Mouse (Mus musculus) kidney, adult 2 months (tissue): Measurements from ENCODE around the gene Nek8. TPM values are rescaled to one million over a fixed set of nuclear protein-coding genes. Genes with fewer than 3 reads are reported as not detected.
"Not testable (repeated sequence)": the region's sequence is repeated elsewhere in the genome, so short reads cannot be mapped to it uniquely, and the experiment has no call there.

Experiments used
- DNase-seq: peaks from one replicate; pipeline ENCODE4 v3.0.0; 2021
- H3K27ac ChIP-seq: fragments of 200-500 bp; 2 replicates; pipeline ENCODE4 v1.5.1; 2012; ENCODE audit warnings: low read depth, low read length, control low read depth, inconsistent platforms; ENCODE audit not compliant: insufficient read depth
- H3K27me3 ChIP-seq: fragments of 200-500 bp; replicated peaks from 2 replicates; pipeline ENCODE4 v1.6.1; 2012; ENCODE audit warnings: mild to moderate bottlenecking, moderate library complexity, low read length, inconsistent platforms; ENCODE audit not compliant: control insufficient read depth, insufficient read depth
- H3K36me3 ChIP-seq: fragments of 200-500 bp; 2 replicates; pipeline ENCODE4 v1.6.1; 2012; ENCODE audit warnings: mild to moderate bottlenecking, moderate library complexity, low read length, inconsistent platforms; ENCODE audit not compliant: control insufficient read depth, insufficient read depth
- H3K4me1 ChIP-seq: fragments of 200-500 bp; 2 replicates; pipeline ENCODE4 v1.6.1; 2011; ENCODE audit warnings: low read length; ENCODE audit not compliant: control insufficient read depth, insufficient read depth
- H3K4me3 ChIP-seq: fragments of 200-500 bp; 2 replicates; pipeline ENCODE4 v1.5.1; 2011; ENCODE audit warnings: mild to moderate bottlenecking, low read depth, low read length, control low read depth; ENCODE audit not compliant: insufficient read depth
- CTCF ChIP-seq: fragments of 200-500 bp; conservative IDR thresholded peaks from 2 replicates; pipeline ENCODE4 v1.5.1; 2011; ENCODE audit warnings: low read depth, mild to moderate bottlenecking, control low read depth, low read length, moderate library complexity, mixed read lengths; ENCODE audit not compliant: insufficient read depth, insufficient read length
- POLR2A ChIP-seq: fragments of 200-500 bp; IDR thresholded peaks from one replicate; pipeline ENCODE4 v1.6.1; 2011; ENCODE audit warnings: low read depth, low read length, control low read depth
- WGBS: fragments of 180-500 bp; shearing (Covaris S2); methylation state at CpG from one replicate; pipeline ENCODE4 v1.1.7; 2018; 5-methylcytosine and 5-hydroxymethylcytosine counted together
- polyA plus RNA-seq: library from polyadenylated mRNA; depleted of rRNA; stranded (reverse); fragments of >200 nt; gene quantifications from 2 replicates; pipeline ENCODE4 v1.2.3, GENCODE M21; 2012

The Nek8 gene
- polyA plus RNA-seq, 1 experiment, result 18.3 TPM

- TF ChIP-seq CTCF (no peak), POLR2A (no peak)
- Histone ChIP-seq H3K4me3 (peak overlapping the region; percentile 87), H3K4me1 (peaks cover 16% of the 10 kb centered on the region), H3K27me3 (no peaks in the 10 kb centered on the region), H3K36me3 (no peaks in the 10 kb centered on the region), H3K27ac (peak overlapping the region; percentile 90)
- 32% methylated on average over 6 of the region's 6 CpGs for WGBS
- peak; percentile 92 for DNase-seq
Measured at GRCm38 (mm10) chr11:78190041-78190440, 13.6 kb upstream of the Nek8 start.

- peak; percentile 85 for DNase-seq
- WGBS, result 1% methylated on average over 42 of the region's 42 CpGs
Measured at GRCm38 (mm10) chr11:78189234-78190040, 13.0 kb upstream of the Nek8 start.

GRCm38 (mm10) chr11:78188331-78189233 is 12.1 kb upstream of the Nek8 start, which contains the start of gene Rab34:
TSS of gene Rab34 (plus strand) at chr11:78188430.
- WGBS, result under 1% methylated on average over 78 of the region's 80 CpGs

More at GRCm38 (mm10) chr11:78189234-78190040, 13.0 kb upstream of the Nek8 start:
- Histone ChIP-seq H3K4me3 (peak overlapping the region; percentile 87), H3K4me1 (peaks cover 13% of the 10 kb centered on the region), H3K36me3 (no peaks in the 10 kb centered on the region), H3K27ac (peak overlapping the region; percentile 90), H3K27me3 (no peaks in the 10 kb centered on the region)
- TF ChIP-seq POLR2A, result peak; percentile 8
- TF ChIP-seq CTCF, result no peak

GRCm38 (mm10) chr11:78184702-78185101 is 8.2 kb upstream of the Nek8 start:
- not testable (repeated sequence) for H3K27me3 ChIP-seq, H3K27ac ChIP-seq, H3K36me3 ChIP-seq, DNase-seq, H3K4me1 ChIP-seq, H3K4me3 ChIP-seq
- 78% methylated on average over 6 of the region's 6 CpGs for WGBS

More at GRCm38 (mm10) chr11:78188331-78189233, 12.1 kb upstream of the Nek8 start, which contains the start of gene Rab34:
- Histone ChIP-seq H3K4me3 (peak within 1 kb of the TSS; percentile 87), H3K27me3 (no peaks in the 10 kb centered on the region), H3K27ac (peak within 1 kb of the TSS; percentile 90), H3K4me1 (peaks cover 13% of the 10 kb centered on the region), H3K36me3 (no peaks in the 10 kb centered on the region)
- peak; percentile 81 for DNase-seq
- no peak for TF ChIP-seq POLR2A
- TF ChIP-seq CTCF, result no peak

- TF ChIP-seq POLR2A (no peak), CTCF (no peak)
- Histone ChIP-seq H3K27ac (0 out of 2 replicates have a peak overlapping the region, but pooled peaks have one; percentile 28), H3K4me3 (no peak overlapping the region), H3K36me3 (peaks cover 4% of the 10 kb centered on the region; the same call in 1 of the 2 replicates), H3K27me3 (no peaks in the 10 kb centered on the region), H3K4me1 (peaks cover 12% of the 10 kb centered on the region; the same call in 1 of the 2 replicates)
- 49% methylated on average over 10 of the region's 10 CpGs for WGBS
- no peak for DNase-seq
Measured at GRCm38 (mm10) chr11:78183884-78184514, 7.5 kb upstream of the Nek8 start.

GRCm38 (mm10) chr11:78182961-78183844 is 6.7 kb upstream of the Nek8 start, which contains the start of gene Rpl23a:
TSS of gene Rpl23a (minus strand) at chr11:78183584.
- H3K4me3 ChIP-seq, result peak within 1 kb of the TSS; percentile 100
- WGBS, result under 1% methylated on average over 38 of the region's 38 CpGs
- H3K27me3 ChIP-seq, result no peaks in the 10 kb centered on the region
- peak within 1 kb of the TSS; percentile 95 for H3K27ac ChIP-seq
- H3K36me3 ChIP-seq, result peaks cover 4% of the 10 kb centered on the region; the same call in 1 of the 2 replicates
- TF ChIP-seq POLR2A (peak; percentile 80), CTCF (peak; percentile 23; the same call in 1 of the 2 replicates)
- peak; percentile 94 for DNase-seq
- peaks cover 12% of the 10 kb centered on the region; the same call in 1 of the 2 replicates for H3K4me1 ChIP-seq
